Mouse (Mus musculus) urinary bladder, adult 18-20 months (tissue): ENCODE results near the gene Mtrr.

Source experiments
- DNase-seq, 2 experiments: peaks; one replicate each; pipeline ENCODE4 v3.0.0; 2022; ENCODE audit warnings: low spot score in 2 of 2, mixed read lengths in 2 of 2

Gene Mtrr

GRCm38 (mm10) chr13:68581747-68582516 lies at the start of gene Mtrr, which contains the start of gene Fastkd3:
Gene Mtrr, minus strand, starts transcription at chr13:68582149.
Gene Fastkd3, plus strand, starts transcription at chr13:68582234.
- DNase-seq: peak; percentile 92 to 96

GRCm38 (mm10) chr13:68627041-68627440 lies 45.1 kb upstream of the Mtrr start:
- no peak for DNase-seq

GRCm38 (mm10) chr13:68622792-68623191 lies 40.8 kb upstream of the Mtrr start:
- DNase-seq: no peak

- no peak for DNase-seq
Measured at GRCm38 (mm10) chr13:68607652-68608405, 25.9 kb upstream of the Mtrr start.

GRCm38 (mm10) chr13:68605689-68606126 lies 23.8 kb upstream of the Mtrr start:
- DNase-seq: peak in 1 of 2 experiments; percentile 15

GRCm38 (mm10) chr13:68603085-68603484 lies 21.1 kb upstream of the Mtrr start:
- DNase-seq: no peak

- no peak for DNase-seq
Measured at GRCm38 (mm10) chr13:68601184-68601583, 19.2 kb upstream of the Mtrr start.

- DNase-seq: no peak
Measured at GRCm38 (mm10) chr13:68598953-68599352, 17.0 kb upstream of the Mtrr start.

- DNase-seq: no peak
Measured at GRCm38 (mm10) chr13:68597667-68598066, 15.7 kb upstream of the Mtrr start.

GRCm38 (mm10) chr13:68597199-68597598 lies 15.2 kb upstream of the Mtrr start, which contains the start of gene 1700001L19Rik:
Gene 1700001L19Rik, plus strand, starts transcription at chr13:68597421.
- DNase-seq: no peak

GRCm38 (mm10) chr13:68593797-68594196 lies 11.8 kb upstream of the Mtrr start:
- DNase-seq: no peak

- DNase-seq: no peak
Measured at GRCm38 (mm10) chr13:68588352-68588751, 6.4 kb upstream of the Mtrr start.

GRCm38 (mm10) chr13:68585441-68585840 lies 3.5 kb upstream of the Mtrr start:
- no peak for DNase-seq

- DNase-seq: no peak
Measured at GRCm38 (mm10) chr13:68583961-68584360, 2.0 kb upstream of the Mtrr start.

GRCm38 (mm10) chr13:68582517-68582780 lies 500 bp upstream of the Mtrr start:
- DNase-seq: no peak

- DNase-seq: no peak
Measured at GRCm38 (mm10) chr13:68581086-68581740, 736 bp downstream of the Mtrr start.

GRCm38 (mm10) chr13:68577945-68578344 lies 4.0 kb downstream of the Mtrr start:
- no peak for DNase-seq

- no peak for DNase-seq
Measured at GRCm38 (mm10) chr13:68574398-68574797, 7.6 kb downstream of the Mtrr start.

- no peak for DNase-seq
Measured at GRCm38 (mm10) chr13:68572966-68573913, 8.7 kb downstream of the Mtrr start.

- no peak for DNase-seq
Measured at GRCm38 (mm10) chr13:68572247-68572646, 9.7 kb downstream of the Mtrr start.

- peak; percentile 24 to 25 for DNase-seq
Measured at GRCm38 (mm10) chr13:68569589-68570336, 12.2 kb downstream of the Mtrr start.
